In the genomic region with DNA sequence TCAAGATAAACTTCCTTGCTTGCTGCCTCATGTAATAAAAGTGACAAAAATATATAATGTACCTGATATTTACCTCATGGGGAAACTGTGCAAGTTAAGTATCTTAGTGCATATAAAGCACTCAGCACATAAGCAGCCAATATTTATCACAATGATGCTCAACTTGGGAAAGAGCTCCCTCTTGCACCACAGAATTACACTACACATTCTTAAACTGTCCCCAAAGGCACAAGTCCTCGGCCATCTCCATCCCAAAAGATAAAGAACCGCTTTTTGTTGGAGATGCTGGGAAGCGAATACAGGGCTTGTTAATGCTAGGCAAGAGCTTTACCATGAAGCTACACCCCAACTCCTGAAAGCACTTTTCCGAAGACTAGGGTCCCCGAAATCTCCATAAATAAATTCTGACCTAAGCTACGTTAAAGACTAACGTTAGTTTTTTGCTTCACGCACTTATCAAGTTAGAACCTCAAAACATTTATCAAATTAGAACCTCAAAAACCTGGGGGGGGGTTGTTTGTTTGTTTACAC, we compare ENCODE assay signal across 8 mouse cellular contexts. TPM values are rescaled to one million over a fixed set of nuclear protein-coding genes. Genes with fewer than 3 reads are reported as not detected.
DNase-seq lines count a peak whose midpoint lies in the region; ATAC-seq and TF ChIP-seq lines count a peak whose summit lies in the region.

No protein-coding gene starts in this region.

- peak overlapping the region; percentile 92 for H3K9ac ChIP-seq in ES-Bruce4 (ENCODE audit: low read depth, poor library complexity, severe bottlenecking)
- H3K9ac ChIP-seq in intestine, embryonic 15.5 days = peak overlapping the region; percentile 99
- peak overlapping the region; percentile 97 for H3K9ac ChIP-seq in midbrain, postnatal 0 days (replicated peaks; ENCODE audit: low read length, poor library complexity, severe bottlenecking)

- H3K4me3 ChIP-seq in ES-Bruce4 (ENCODE audit: low read depth, low read length) = peak overlapping the region; percentile 84
- peak overlapping the region; percentile 99 for H3K4me3 ChIP-seq in intestine, embryonic 15.5 days (replicated peaks)
- H3K4me3 ChIP-seq in midbrain, postnatal 0 days (ENCODE audit: low read depth, low read length) = peak overlapping the region; percentile 99

- peak; percentile 15 to 27 for DNase-seq in heart, adult 18-20 months
- no peak for DNase-seq in heart, postnatal 4 days
- DNase-seq in midbrain, postnatal 0 days (ENCODE audit: low spot score) = peak; percentile 44
- no peak for DNase-seq in urinary bladder, adult 18-20 months (ENCODE audit: low spot score in 2 of 2)
- no peak for DNase-seq in right cerebral cortex, postnatal 25 days

- H3K27ac ChIP-seq in ES-Bruce4 (ENCODE audit: insufficient read depth, low read length) = peak overlapping the region; percentile 68
- peak overlapping the region; percentile 98 for H3K27ac ChIP-seq in intestine, embryonic 15.5 days
- no peak overlapping the region for H3K27ac ChIP-seq in midbrain, postnatal 0 days (ENCODE audit: low read depth, low read length)

- H3K4me1 ChIP-seq in ES-Bruce4 (ENCODE audit: control insufficient read depth, insufficient read depth, low read length) = no peaks in the 10 kb centered on the region
- peaks cover 17% of the 10 kb centered on the region for H3K4me1 ChIP-seq in intestine, embryonic 15.5 days (replicated peaks)
- peaks cover 22% of the 10 kb centered on the region for H3K4me1 ChIP-seq in midbrain, postnatal 0 days (ENCODE audit: insufficient read depth, low read length)

- H3K9me3 ChIP-seq in ES-Bruce4 (replicated peaks; ENCODE audit: control insufficient read depth, insufficient read depth, low read length, poor library complexity, severe bottlenecking) = no peaks in the 10 kb centered on the region
- no peaks in the 10 kb centered on the region for H3K9me3 ChIP-seq in intestine, embryonic 15.5 days
- no peaks in the 10 kb centered on the region for H3K9me3 ChIP-seq in midbrain, postnatal 0 days (ENCODE audit: low read length)

- no peaks in the 10 kb centered on the region for H3K27me3 ChIP-seq in ES-Bruce4 (ENCODE audit: control insufficient read depth, insufficient read depth, low read length, poor library complexity, severe bottlenecking)
- H3K27me3 ChIP-seq in intestine, embryonic 15.5 days (replicated peaks) = no peaks in the 10 kb centered on the region
- no peaks in the 10 kb centered on the region for H3K27me3 ChIP-seq in midbrain, postnatal 0 days (ENCODE audit: insufficient read depth, low read length)

- H3K36me3 ChIP-seq in ES-Bruce4 (ENCODE audit: control insufficient read depth, insufficient read depth, low read length, poor library complexity, severe bottlenecking) = peaks cover 19% of the 10 kb centered on the region
- peaks cover 7% of the 10 kb centered on the region; the same call in 1 of the 2 replicates for H3K36me3 ChIP-seq in intestine, embryonic 15.5 days
- peaks cover 5% of the 10 kb centered on the region; the same call in 1 of the 2 replicates for H3K36me3 ChIP-seq in midbrain, postnatal 0 days (ENCODE audit: insufficient read depth, low read length)

- peak; percentile 52 for ATAC-seq in erythroblast, adult 5-6 weeks (replicated peaks; ENCODE audit: low FRiP score, poor library complexity, severe bottlenecking)
- ATAC-seq in intestine, embryonic 15.5 days = no peak
- no peak for ATAC-seq in midbrain, postnatal 0 days (ENCODE audit: low FRiP score)

- no peak for TF ChIP-seq CTCF in ES-Bruce4 (IDR thresholded peaks at IDR 0.05; ENCODE audit: low read depth, low read length)
- peak; percentile 65 for TF ChIP-seq CTCF in midbrain, postnatal 0 days (IDR thresholded peaks at IDR 0.05)

- no peak for TF ChIP-seq POLR2A in ES-Bruce4 (IDR thresholded peaks at IDR 0.05; ENCODE audit: insufficient read depth, low read length)

- TF ChIP-seq EP300 in ES-Bruce4 (IDR thresholded peaks at IDR 0.05; ENCODE audit: insufficient read depth, low read depth, low read length) = no peak

- WGBS in intestine, embryonic 15.5 days = 1% methylated on average over 8 of the region's 8 CpGs
- 2% methylated on average over 8 of the region's 8 CpGs for WGBS in midbrain, postnatal 0 days

- peak overlapping the region; percentile 87 for H3K4me2 ChIP-seq in intestine, embryonic 15.5 days (replicated peaks)
- H3K4me2 ChIP-seq in midbrain, postnatal 0 days (ENCODE audit: low read depth, low read length, poor library complexity, severe bottlenecking) = peak overlapping the region; percentile 62

RNA-seq across cellular contexts. Expression of a gene that starts 0.7 kb away (rescaled TPM):
- 1,000 to 10,000 TPM; 1,939 to 2,067 TPM for total RNA-seq in heart, adult 18-20 months (2021)
- total RNA-seq in heart, postnatal 4 days (2021) = 1,000 to 10,000 TPM; 1,575 to 1,686 TPM
- 406 and 433 TPM in 2 replicates for polyA plus RNA-seq in ES-Bruce4 (2011; ENCODE audit: insufficient read depth, insufficient read length, low read depth, missing spikeins)
- 197 and 223 TPM in 2 replicates for total RNA-seq in erythroblast, adult 5-6 weeks (2015; ENCODE audit: low replicate concordance)
- 191 and 235 TPM in 2 replicates for total RNA-seq in erythroblast, adult 5-6 weeks (2017; ENCODE audit: low replicate concordance)
- polyA plus RNA-seq in intestine, embryonic 15.5 days (2015; fragmentation: Nextera tagmentation; extraction: Ambion mirVana) = 636 and 732 TPM in 2 replicates
- total RNA-seq in midbrain, postnatal 0 days (2014; rRNA removed) = 247 and 307 TPM in 2 replicates
- polyA plus RNA-seq in midbrain, postnatal 0 days (2015; fragmentation: Nextera tagmentation; extraction: Ambion mirVana) = 429 and 468 TPM in 2 replicates

RNA-seq across cellular contexts. Expression of a gene that starts 0.9 kb away (rescaled TPM):
- total RNA-seq in heart, adult 18-20 months (2021) = 10 to 100 TPM; 25.3 to 26.2 TPM
- 10 to 100 TPM; 40.6 to 41.5 TPM for total RNA-seq in heart, postnatal 4 days (2021)
- polyA plus RNA-seq in ES-Bruce4 (2011; ENCODE audit: insufficient read depth, insufficient read length, low read depth, missing spikeins) = 38.3 and 42.7 TPM in 2 replicates
- 3.5 and 9.0 TPM in 2 replicates for total RNA-seq in erythroblast, adult 5-6 weeks (2015; ENCODE audit: low replicate concordance)
- 1.3 and 3.3 TPM in 2 replicates for total RNA-seq in erythroblast, adult 5-6 weeks (2017; ENCODE audit: low replicate concordance)
- polyA plus RNA-seq in intestine, embryonic 15.5 days (2015; fragmentation: Nextera tagmentation; extraction: Ambion mirVana) = 70.9 and 71.6 TPM in 2 replicates
- 103 and 129 TPM in 2 replicates for total RNA-seq in midbrain, postnatal 0 days (2014; rRNA removed)
- 70.0 and 71.6 TPM in 2 replicates for polyA plus RNA-seq in midbrain, postnatal 0 days (2015; fragmentation: Nextera tagmentation; extraction: Ambion mirVana)

RNA-seq across cellular contexts. Expression of a gene that starts 20.5 kb away (rescaled TPM):
- total RNA-seq in heart, adult 18-20 months (2021) = 10 to 100 TPM; 29.1 to 29.5 TPM
- total RNA-seq in heart, postnatal 4 days (2021) = 10 to 100 TPM; 27.0 to 28.6 TPM
- polyA plus RNA-seq in ES-Bruce4 (2011; ENCODE audit: insufficient read depth, insufficient read length, low read depth, missing spikeins) = 11.7 and 14.4 TPM in 2 replicates
- total RNA-seq in erythroblast, adult 5-6 weeks (2015; ENCODE audit: low replicate concordance) = 2.5 and 2.9 TPM in 2 replicates
- total RNA-seq in erythroblast, adult 5-6 weeks (2017; ENCODE audit: low replicate concordance) = 0.43 and 1.1 TPM in 2 replicates
- polyA plus RNA-seq in intestine, embryonic 15.5 days (2015; fragmentation: Nextera tagmentation; extraction: Ambion mirVana) = 30.1 and 31.0 TPM in 2 replicates
- 8.7 and 10.9 TPM in 2 replicates for total RNA-seq in midbrain, postnatal 0 days (2014; rRNA removed)
- polyA plus RNA-seq in midbrain, postnatal 0 days (2015; fragmentation: Nextera tagmentation; extraction: Ambion mirVana) = 8.7 and 8.9 TPM in 2 replicates

RNA-seq across cellular contexts. Expression of a gene that starts 49.3 kb away (rescaled TPM):
- total RNA-seq in heart, adult 18-20 months (2021) = under 1 TPM; 0.10 to 0.26 TPM
- 10 to 100 TPM; 10.4 to 10.6 TPM for total RNA-seq in heart, postnatal 4 days (2021)
- polyA plus RNA-seq in ES-Bruce4 (2011; ENCODE audit: insufficient read depth, insufficient read length, low read depth, missing spikeins) = 41.1 and 51.9 TPM in 2 replicates
- total RNA-seq in erythroblast, adult 5-6 weeks (2015; ENCODE audit: low replicate concordance) = 7.7 and 8.1 TPM in 2 replicates
- total RNA-seq in erythroblast, adult 5-6 weeks (2017; ENCODE audit: low replicate concordance) = 14.8 and 16.8 TPM in 2 replicates
- 26.7 and 27.1 TPM in 2 replicates for polyA plus RNA-seq in intestine, embryonic 15.5 days (2015; fragmentation: Nextera tagmentation; extraction: Ambion mirVana)
- 1.9 and 3.0 TPM in 2 replicates for total RNA-seq in midbrain, postnatal 0 days (2014; rRNA removed)
- 2.4 and 2.5 TPM in 2 replicates for polyA plus RNA-seq in midbrain, postnatal 0 days (2015; fragmentation: Nextera tagmentation; extraction: Ambion mirVana)

RNA-seq across cellular contexts. Expression of a gene that starts 49.4 kb away (rescaled TPM):
- total RNA-seq in heart, adult 18-20 months (2021) = 10 to 100 TPM; 56.8 to 57.5 TPM
- total RNA-seq in heart, postnatal 4 days (2021) = 10 to 100 TPM; 83.3 to 84.7 TPM
- 33.6 and 39.1 TPM in 2 replicates for polyA plus RNA-seq in ES-Bruce4 (2011; ENCODE audit: insufficient read depth, insufficient read length, low read depth, missing spikeins)
- total RNA-seq in erythroblast, adult 5-6 weeks (2015; ENCODE audit: low replicate concordance) = 0.63 and 7.9 TPM in 2 replicates
- 2.2 and 6.8 TPM in 2 replicates for total RNA-seq in erythroblast, adult 5-6 weeks (2017; ENCODE audit: low replicate concordance)
- 45.8 and 48.0 TPM in 2 replicates for polyA plus RNA-seq in intestine, embryonic 15.5 days (2015; fragmentation: Nextera tagmentation; extraction: Ambion mirVana)
- total RNA-seq in midbrain, postnatal 0 days (2014; rRNA removed) = 78.5 and 80.9 TPM in 2 replicates
- 58.1 and 61.9 TPM in 2 replicates for polyA plus RNA-seq in midbrain, postnatal 0 days (2015; fragmentation: Nextera tagmentation; extraction: Ambion mirVana)

Comparison
In these comparisons a context has a peak if more than half of its experiments do, and no peak if none do; other contexts are left out.
1. DNase-seq: peak in heart, adult 18-20 months (2 of 2) and midbrain, postnatal 0 days (single experiment); none in heart, postnatal 4 days (single experiment), urinary bladder, adult 18-20 months (0 of 2) and right cerebral cortex, postnatal 25 days (single experiment).
2. Peak in every context shown above with its lines, with median percentiles within 50 percentile points of each other: H3K4me3 ChIP-seq and H3K9ac ChIP-seq.